Mouse (Mus musculus) myocyte (in vitro differentiated cells): ENCODE results near the gene Fam81a.

ENCODE experiments used
- CEBPB ChIP-seq: IDR thresholded peaks from 2 replicates; pipeline ENCODE4 v1.6.1; 2011; ENCODE audit warnings: mild to moderate bottlenecking, moderate library complexity; ENCODE audit not compliant: poor library complexity, insufficient read depth, severe bottlenecking
- E2F4 ChIP-seq: IDR thresholded peaks from one replicate; pipeline ENCODE4 v1.6.1; 2011; ENCODE audit warnings: mild to moderate bottlenecking, control low read depth, moderate library complexity; ENCODE audit not compliant: insufficient read depth
- MAX ChIP-seq: IDR thresholded peaks from one replicate; pipeline ENCODE4 v1.6.1; 2011; ENCODE audit warnings: low read depth, mild to moderate bottlenecking, control low read depth
- MYOG ChIP-seq, 3 experiments: IDR thresholded peaks; one replicate each; pipeline ENCODE4 v1.6.1; 2011; ENCODE audit warnings: control low read depth in 2 of 3, low read depth in 2 of 3, mild to moderate bottlenecking in 2 of 3; ENCODE audit not compliant: insufficient read length in 2 of 3, control insufficient read depth in 1 of 3, insufficient read depth in 1 of 3
- POLR2A ChIP-seq: IDR thresholded peaks from one replicate; pipeline ENCODE4 v1.6.1; 2011; ENCODE audit warnings: low read depth, mild to moderate bottlenecking, control low read depth, moderate library complexity; ENCODE audit not compliant: insufficient read length
- TCF12 ChIP-seq: IDR thresholded peaks from one replicate; pipeline ENCODE4 v1.6.1; 2011; ENCODE audit warnings: mild to moderate bottlenecking, control low read depth; ENCODE audit not compliant: poor library complexity, insufficient read depth, severe bottlenecking
- TCF3 ChIP-seq: IDR thresholded peaks from one replicate; pipeline ENCODE4 v1.6.1; 2011; ENCODE audit warnings: low read depth, control low read depth; ENCODE audit not compliant: insufficient read length

- TF ChIP-seq TCF12: no peak
- TF ChIP-seq MAX: no peak
- TF ChIP-seq POLR2A: no peak
- no peak for TF ChIP-seq MYOG (IDR thresholded peaks at IDR 0.05; ENCODE audit: control insufficient read depth in 1 of 3, insufficient read depth in 1 of 3, insufficient read length in 2 of 3, low read depth in 2 of 3)
- TF ChIP-seq CEBPB: no peak
- no peak for TF ChIP-seq E2F4
- no peak for TF ChIP-seq TCF3
Measured at GRCm38 (mm10) chr9:70080027-70080800, 62.1 kb downstream of the Fam81a start.
